Mouse (Mus musculus) urinary bladder, postnatal 10 days (tissue): ENCODE measurements around the gene Rbm33.

Experiments used
- DNase-seq: peaks from one replicate; pipeline ENCODE4 v3.0.0; 2022; ENCODE audit warnings: low spot score

The Rbm33 gene

GRCm38 (mm10) chr5:28324457-28324856 is 7.5 kb downstream of the Rbm33 start:
- DNase-seq = no peak

- no peak for DNase-seq
Measured at GRCm38 (mm10) chr5:28329024-28329806, 12.3 kb downstream of the Rbm33 start.

- no peak for DNase-seq
Measured at GRCm38 (mm10) chr5:28333731-28334130, 16.8 kb downstream of the Rbm33 start.

GRCm38 (mm10) chr5:28351857-28352513 is 35.1 kb downstream of the Rbm33 start:
- no peak for DNase-seq

- DNase-seq = no peak
Measured at GRCm38 (mm10) chr5:28355614-28356013, 38.7 kb downstream of the Rbm33 start.

GRCm38 (mm10) chr5:28360745-28361144 is 43.8 kb downstream of the Rbm33 start:
- no peak for DNase-seq

GRCm38 (mm10) chr5:28368056-28368455 is 51.1 kb downstream of the Rbm33 start:
- DNase-seq = no peak

GRCm38 (mm10) chr5:28370836-28371235 is 53.9 kb downstream of the Rbm33 start:
- no peak for DNase-seq

GRCm38 (mm10) chr5:28372172-28372664 is 55.3 kb downstream of the Rbm33 start:
- DNase-seq = no peak

GRCm38 (mm10) chr5:28373498-28374427 is 56.8 kb downstream of the Rbm33 start:
- no peak for DNase-seq

- DNase-seq = no peak
Measured at GRCm38 (mm10) chr5:28377299-28377698, 60.4 kb downstream of the Rbm33 start.

- DNase-seq = no peak
Measured at GRCm38 (mm10) chr5:28382289-28382688, 65.4 kb downstream of the Rbm33 start.

- DNase-seq = no peak
Measured at GRCm38 (mm10) chr5:28386783-28387182, 69.9 kb downstream of the Rbm33 start.

- no peak for DNase-seq
Measured at GRCm38 (mm10) chr5:28387531-28388179, 70.7 kb downstream of the Rbm33 start.

GRCm38 (mm10) chr5:28388184-28388583 is 71.3 kb downstream of the Rbm33 start:
- no peak for DNase-seq

GRCm38 (mm10) chr5:28390189-28390588 is 73.3 kb downstream of the Rbm33 start:
- no peak for DNase-seq

GRCm38 (mm10) chr5:28397344-28397743 is 80.4 kb downstream of the Rbm33 start:
- no peak for DNase-seq

- DNase-seq = no peak
Measured at GRCm38 (mm10) chr5:28398736-28399135, 81.8 kb downstream of the Rbm33 start.

- no peak for DNase-seq
Measured at GRCm38 (mm10) chr5:28399451-28400115, 82.7 kb downstream of the Rbm33 start.

- DNase-seq = no peak
Measured at GRCm38 (mm10) chr5:28402756-28403155, 85.8 kb downstream of the Rbm33 start.

- no peak for DNase-seq
Measured at GRCm38 (mm10) chr5:28406662-28407061, 89.7 kb downstream of the Rbm33 start.
